Mouse (Mus musculus) embryonic fibroblast, embryonic 13.5 days (primary cell): ENCODE measurements at regions not wholly inside any gene's neighbourhood (a gene's known extent, or its start where the extent isn't known, plus 50 kb on each side); places are given as distances from the start of the nearest gene placed in this dataset.

Experiments
- CTCF ChIP-seq: IDR thresholded peaks from 2 replicates; pipeline ENCODE4 v1.5.1; 2011; ENCODE audit warnings: mild to moderate bottlenecking, control low read depth, low read length, moderate library complexity, borderline replicate concordance; ENCODE audit not compliant: insufficient read depth
- POLR2A ChIP-seq: IDR thresholded peaks from 2 replicates; pipeline ENCODE4 v1.6.1; 2011; ENCODE audit warnings: low read depth, mild to moderate bottlenecking, control low read depth, low read length, moderate library complexity

GRCm38 (mm10) chr3:149209260-149209659 is 218.9 kb upstream of the Adgrl2 start:
- no peak for TF ChIP-seq CTCF
- no peak for TF ChIP-seq POLR2A
